Mouse (Mus musculus) heart, embryonic 11.5 days (tissue): ENCODE results near the gene Il17ra. TPM values are rescaled to one million over a fixed set of nuclear protein-coding genes. Genes with fewer than 3 reads are reported as not detected.

ENCODE experiments used
- ATAC-seq: fragments of 200-750 bp; cut with Nextera tagmentation; replicated peaks from 2 replicates; pipeline ENCODE4 v1.8.0; 2017; ENCODE audit warnings: moderate library complexity; ENCODE audit not compliant: insufficient number of reproducible peaks, low FRiP score, low TSS enrichment
- H3K27ac ChIP-seq: fragments of 300-500 bp; sonication (generic); 2 replicates; pipeline ENCODE4 v1.5.1; 2014; ENCODE audit warnings: mild to moderate bottlenecking, low read depth, low read length
- H3K27me3 ChIP-seq: fragments of 300-500 bp; sonication (generic); 2 replicates; pipeline ENCODE4 v1.6.1; 2014; ENCODE audit warnings: mild to moderate bottlenecking, low read length, mixed read lengths; ENCODE audit not compliant: control insufficient read depth, insufficient read depth
- H3K36me3 ChIP-seq: fragments of 300-500 bp; sonication (generic); 2 replicates; pipeline ENCODE4 v1.6.1; 2014; ENCODE audit warnings: mild to moderate bottlenecking, low read length, moderate library complexity, mixed read lengths; ENCODE audit not compliant: control insufficient read depth, insufficient read depth
- H3K4me1 ChIP-seq: fragments of 300-500 bp; sonication (generic); 2 replicates; pipeline ENCODE4 v1.6.1; 2014; ENCODE audit warnings: low read length; ENCODE audit not compliant: control insufficient read depth, insufficient read depth
- H3K4me2 ChIP-seq: fragments of 300-500 bp; sonication (generic); 2 replicates; pipeline ENCODE4 v1.6.1; 2014; ENCODE audit warnings: mild to moderate bottlenecking, moderate library complexity
- H3K4me3 ChIP-seq: fragments of 300-500 bp; sonication (generic); 2 replicates; pipeline ENCODE4 v1.5.1; 2014; ENCODE audit warnings: low read depth, low read length
- H3K9ac ChIP-seq: fragments of 300-500 bp; sonication (generic); 2 replicates; pipeline ENCODE4 v1.6.1; 2014; ENCODE audit warnings: mild to moderate bottlenecking, low read depth, low read length, moderate library complexity
- H3K9me3 ChIP-seq: fragments of 300-500 bp; sonication (generic); replicated peaks from 2 replicates; pipeline ENCODE4 v1.6.1; 2016; ENCODE audit warnings: low read length; ENCODE audit not compliant: control insufficient read depth
- WGBS: fragments of 180-500 bp; shearing (Covaris S2); extraction: QIAGEN DNeasy Blood & Tissue Kit; methylation state at CpG from one replicate; pipeline ENCODE4 v1.1.7; 2014; ENCODE audit not compliant: insufficient replicate concordance; 5-methylcytosine and 5-hydroxymethylcytosine counted together
- polyA plus RNA-seq: library from polyadenylated mRNA; unstranded; fragments of >200 nt; fragmentation: Nextera tagmentation; extraction: Ambion mirVana; gene quantifications from 2 replicates; pipeline ENCODE4 v1.2.1, GENCODE M21; 2014

Il17ra gene
- 1.9 and 4.2 TPM in 2 replicates for polyA plus RNA-seq

- no peak within 1 kb of the TSS for H3K27ac ChIP-seq
- H3K27me3 ChIP-seq = peaks cover 40% of the 10 kb centered on the region
- ATAC-seq = peak; percentile 73
- H3K9ac ChIP-seq = peak within 1 kb of the TSS; percentile 39; the same call in 1 of the 2 replicates
- H3K4me2 ChIP-seq = peak within 1 kb of the TSS; percentile 68
- no peaks in the 10 kb centered on the region for H3K36me3 ChIP-seq
- H3K4me3 ChIP-seq = peak within 1 kb of the TSS; percentile 65
- no peaks in the 10 kb centered on the region for H3K9me3 ChIP-seq
- 2% methylated on average over 84 of the region's 90 CpGs for WGBS
- peaks cover 5% of the 10 kb centered on the region; the same call in 1 of the 2 replicates for H3K4me1 ChIP-seq
Measured at GRCm38 (mm10) chr6:120463086-120463871, at the start of gene Il17ra. Gene Il17ra (plus strand): TSS chr6:120463247.

- 93% methylated on average over 3 of the region's 3 CpGs for WGBS
Measured at GRCm38 (mm10) chr6:120438161-120438560, 24.9 kb upstream of the Il17ra start.

GRCm38 (mm10) chr6:120442171-120442749 is 20.8 kb upstream of the Il17ra start:
- Histone ChIP-seq H3K4me3 (no peak overlapping the region), H3K4me1 (no peaks in the 10 kb centered on the region), H3K9me3 (no peaks in the 10 kb centered on the region), H3K9ac (no peak overlapping the region), H3K36me3 (peaks cover 29% of the 10 kb centered on the region), H3K27ac (no peak overlapping the region), H3K4me2 (no peak overlapping the region), H3K27me3 (no peaks in the 10 kb centered on the region)
- 93% methylated on average over 4 of the region's 4 CpGs for WGBS
- ATAC-seq = no peak

More at GRCm38 (mm10) chr6:120438161-120438560, 24.9 kb upstream of the Il17ra start:
- no peak overlapping the region for H3K27ac ChIP-seq
- H3K4me1 ChIP-seq = no peaks in the 10 kb centered on the region
- H3K4me2 ChIP-seq = no peak overlapping the region
- no peaks in the 10 kb centered on the region for H3K9me3 ChIP-seq
- no peaks in the 10 kb centered on the region for H3K27me3 ChIP-seq
- H3K4me3 ChIP-seq = no peak overlapping the region
- H3K9ac ChIP-seq = no peak overlapping the region
- ATAC-seq = no peak
- H3K36me3 ChIP-seq = peaks cover 29% of the 10 kb centered on the region

- H3K27me3 ChIP-seq = no peaks in the 10 kb centered on the region
- H3K9ac ChIP-seq = no peak overlapping the region
- H3K27ac ChIP-seq = peak overlapping the region; percentile 6; the same call in 1 of the 2 replicates
- no peak overlapping the region for H3K4me3 ChIP-seq
- no peak overlapping the region for H3K4me2 ChIP-seq
- WGBS = 77% methylated on average over 14 of the region's 14 CpGs
- no peak for ATAC-seq
- no peaks in the 10 kb centered on the region for H3K9me3 ChIP-seq
- H3K36me3 ChIP-seq = peaks cover 26% of the 10 kb centered on the region
- H3K4me1 ChIP-seq = no peaks in the 10 kb centered on the region
Measured at GRCm38 (mm10) chr6:120443363-120444355, 19.4 kb upstream of the Il17ra start.

- Histone ChIP-seq H3K4me3 (no peak overlapping the region), H3K27me3 (no peaks in the 10 kb centered on the region), H3K4me1 (no peaks in the 10 kb centered on the region), H3K27ac (no peak overlapping the region), H3K9me3 (no peaks in the 10 kb centered on the region), H3K9ac (no peak overlapping the region), H3K4me2 (no peak overlapping the region), H3K36me3 (no peaks in the 10 kb centered on the region; the same call in 1 of the 2 replicates)
- 75% methylated on average over 3 of the region's 3 CpGs for WGBS
- ATAC-seq = no peak
Measured at GRCm38 (mm10) chr6:120450208-120450607, 12.8 kb upstream of the Il17ra start.

- Histone ChIP-seq H3K36me3 (no peaks in the 10 kb centered on the region; the same call in 1 of the 2 replicates), H3K4me2 (no peak overlapping the region), H3K4me3 (no peak overlapping the region), H3K4me1 (no peaks in the 10 kb centered on the region), H3K9ac (no peak overlapping the region), H3K9me3 (no peaks in the 10 kb centered on the region), H3K27ac (no peak overlapping the region), H3K27me3 (no peaks in the 10 kb centered on the region)
- no peak for ATAC-seq
- 87% methylated on average over 11 of the region's 11 CpGs for WGBS
Measured at GRCm38 (mm10) chr6:120452384-120453102, 10.5 kb upstream of the Il17ra start.

- no peak overlapping the region for H3K27ac ChIP-seq
- H3K9me3 ChIP-seq = no peaks in the 10 kb centered on the region
- no peak overlapping the region for H3K4me2 ChIP-seq
- H3K4me1 ChIP-seq = no peaks in the 10 kb centered on the region
- no peaks in the 10 kb centered on the region for H3K27me3 ChIP-seq
- no peak for ATAC-seq
- no peak overlapping the region for H3K9ac ChIP-seq
- WGBS = 68% methylated on average over 5 of the region's 5 CpGs
- no peak overlapping the region for H3K4me3 ChIP-seq
- H3K36me3 ChIP-seq = no peaks in the 10 kb centered on the region; the same call in 1 of the 2 replicates
Measured at GRCm38 (mm10) chr6:120453103-120453445, 10.0 kb upstream of the Il17ra start.

- 87% methylated on average over 3 of the region's 3 CpGs for WGBS
- H3K9me3 ChIP-seq = no peaks in the 10 kb centered on the region
Measured at GRCm38 (mm10) chr6:120453556-120453955, 9.5 kb upstream of the Il17ra start.

More at GRCm38 (mm10) chr6:120453556-120453955, 9.5 kb upstream of the Il17ra start:
- H3K4me1 ChIP-seq = no peaks in the 10 kb centered on the region
- H3K27ac ChIP-seq = no peak overlapping the region
- no peak overlapping the region for H3K4me2 ChIP-seq
- H3K36me3 ChIP-seq = no peaks in the 10 kb centered on the region; the same call in 1 of the 2 replicates
- no peak overlapping the region for H3K4me3 ChIP-seq
- H3K27me3 ChIP-seq = no peaks in the 10 kb centered on the region
- H3K9ac ChIP-seq = no peak overlapping the region
- ATAC-seq = no peak
